Mouse (Mus musculus): ENCODE results near the gene Tlx3.

DNA sequence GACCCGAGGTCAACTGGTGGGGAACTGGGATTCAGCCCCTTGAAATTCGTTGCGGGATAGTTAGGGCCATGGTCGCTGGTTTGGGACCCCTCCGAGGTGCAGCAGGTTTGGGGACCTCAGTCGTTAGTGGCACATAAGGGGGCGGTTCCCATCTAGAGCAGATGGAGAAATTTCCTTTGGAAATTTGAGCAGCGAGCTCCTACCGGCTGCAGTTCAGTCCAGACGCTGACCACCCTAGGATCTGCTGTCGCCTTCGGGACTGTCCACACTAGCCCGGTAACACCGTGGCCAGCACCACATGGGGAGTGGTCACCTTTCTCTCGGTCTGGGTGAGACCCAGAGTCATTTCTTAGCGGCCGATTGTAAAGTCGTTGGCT lies 928 bp upstream of the Tlx3 start:
- TF ChIP-seq EP300 (IDR thresholded peaks at IDR 0.05), result no peak
- no peak for TF ChIP-seq CTCF (IDR thresholded peaks at IDR 0.05)

Data from lung, postnatal 0 days (tissue).